Mouse (Mus musculus): Measurements from ENCODE around the gene Angptl2.

Gene Angptl2

DNA sequence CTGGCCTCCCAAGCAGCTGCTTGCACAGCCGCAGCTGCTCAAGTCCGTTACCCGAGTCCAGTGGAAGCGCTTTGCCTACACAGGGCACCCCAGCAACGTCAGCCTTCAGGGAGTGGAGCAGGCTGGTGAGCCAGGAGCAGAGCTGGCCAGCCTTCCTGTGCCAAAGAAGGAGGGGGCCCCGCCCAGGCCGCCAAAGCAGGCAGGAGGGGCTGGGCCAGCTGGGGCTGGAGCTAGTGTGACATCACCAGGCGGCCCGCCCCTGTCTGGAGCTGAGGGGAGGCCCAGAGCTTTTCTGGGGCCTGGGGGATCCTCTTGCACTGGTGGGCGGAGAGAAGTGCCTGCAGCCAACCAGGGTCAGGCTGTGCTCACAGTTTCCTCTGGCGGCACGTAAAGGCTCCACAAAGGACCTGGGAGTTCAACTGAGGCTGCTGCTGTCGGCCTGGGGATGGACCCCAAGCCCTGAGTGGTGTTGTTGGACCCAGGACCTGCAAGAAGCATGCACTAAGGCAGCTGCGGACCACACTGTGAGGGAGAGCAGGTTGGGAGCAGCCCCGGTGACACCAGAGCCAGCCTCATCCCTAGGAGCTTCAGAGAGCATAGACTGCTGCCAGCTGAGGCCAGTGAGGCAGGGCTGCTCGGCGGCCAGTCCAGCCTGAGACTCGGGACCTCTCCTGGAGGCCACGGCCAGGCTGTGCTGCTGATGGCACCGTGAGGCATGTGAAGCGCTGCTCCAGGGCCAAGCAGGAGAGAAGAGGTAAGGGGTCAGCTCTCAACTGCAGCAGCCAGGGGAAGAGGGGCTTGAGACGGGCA, at the start of gene Angptl2:
Gene Angptl2 (plus strand): TSS at position 370 of the 810 bp plus-strand sequence.
- 28% methylated on average over 22 of the region's 22 CpGs for WGBS

- WGBS: 90% methylated on average over 3 of the region's 3 CpGs
Measured at GRCm38 (mm10) chr2:33167060-33167459, 48.8 kb upstream of the Angptl2 start.

- 90% methylated on average over 6 of the region's 6 CpGs for WGBS
Measured at GRCm38 (mm10) chr2:33169445-33169844, 46.4 kb upstream of the Angptl2 start.

GRCm38 (mm10) chr2:33170777-33171565, 44.9 kb upstream of the Angptl2 start:
- 53% methylated on average over 10 of the region's 10 CpGs for WGBS

DNA sequence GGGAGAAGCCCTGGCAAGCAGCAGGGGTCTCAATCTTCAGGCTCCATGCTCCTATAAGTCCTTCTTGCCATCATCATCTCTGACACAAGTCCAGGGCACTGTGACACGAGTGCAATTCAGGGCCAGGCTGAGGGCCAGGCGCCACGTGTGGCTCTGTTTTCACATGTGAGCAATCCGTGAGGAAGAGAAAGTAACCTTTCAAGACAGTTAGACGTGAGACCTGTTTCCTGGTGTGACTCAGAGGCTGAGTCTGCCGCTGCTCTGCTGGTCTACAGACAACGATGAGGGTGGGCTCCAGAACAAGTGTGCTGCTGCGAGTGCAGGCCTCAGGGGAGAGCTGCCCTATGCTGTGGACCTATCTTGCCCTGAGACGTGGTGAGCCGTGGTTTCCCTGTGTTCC, 42.7 kb upstream of the Angptl2 start:
- WGBS: 67% methylated on average over 10 of the region's 10 CpGs

DNA sequence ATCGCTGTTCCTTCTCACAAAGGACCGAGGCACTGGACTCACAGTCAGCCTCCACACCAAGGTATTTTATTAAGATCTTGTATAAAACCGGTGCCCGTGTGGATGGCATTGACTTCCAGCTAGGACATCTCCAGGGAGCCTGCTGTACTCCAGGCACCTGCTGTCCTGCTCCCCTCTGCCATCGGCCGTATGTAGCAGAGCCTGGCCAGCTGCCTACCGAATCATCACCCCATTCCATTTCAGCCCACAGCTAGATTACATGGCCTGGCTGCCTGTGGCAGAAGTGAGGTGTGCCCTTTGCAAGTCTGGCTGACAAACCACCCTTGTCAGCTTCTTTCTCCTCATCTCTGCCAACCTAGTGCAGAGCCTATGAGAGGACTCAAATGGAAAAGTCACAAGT, 42.2 kb upstream of the Angptl2 start:
- WGBS: 80% methylated on average over 7 of the region's 7 CpGs

- 36% methylated on average over 7 of the region's 7 CpGs for whole genome bisulfite sequencing
Measured at GRCm38 (mm10) chr2:33176516-33176915, 39.4 kb upstream of the Angptl2 start.

- WGBS: 47% methylated on average over 2 of the region's 2 CpGs
Measured at GRCm38 (mm10) chr2:33176921-33177320, 38.9 kb upstream of the Angptl2 start.

DNA sequence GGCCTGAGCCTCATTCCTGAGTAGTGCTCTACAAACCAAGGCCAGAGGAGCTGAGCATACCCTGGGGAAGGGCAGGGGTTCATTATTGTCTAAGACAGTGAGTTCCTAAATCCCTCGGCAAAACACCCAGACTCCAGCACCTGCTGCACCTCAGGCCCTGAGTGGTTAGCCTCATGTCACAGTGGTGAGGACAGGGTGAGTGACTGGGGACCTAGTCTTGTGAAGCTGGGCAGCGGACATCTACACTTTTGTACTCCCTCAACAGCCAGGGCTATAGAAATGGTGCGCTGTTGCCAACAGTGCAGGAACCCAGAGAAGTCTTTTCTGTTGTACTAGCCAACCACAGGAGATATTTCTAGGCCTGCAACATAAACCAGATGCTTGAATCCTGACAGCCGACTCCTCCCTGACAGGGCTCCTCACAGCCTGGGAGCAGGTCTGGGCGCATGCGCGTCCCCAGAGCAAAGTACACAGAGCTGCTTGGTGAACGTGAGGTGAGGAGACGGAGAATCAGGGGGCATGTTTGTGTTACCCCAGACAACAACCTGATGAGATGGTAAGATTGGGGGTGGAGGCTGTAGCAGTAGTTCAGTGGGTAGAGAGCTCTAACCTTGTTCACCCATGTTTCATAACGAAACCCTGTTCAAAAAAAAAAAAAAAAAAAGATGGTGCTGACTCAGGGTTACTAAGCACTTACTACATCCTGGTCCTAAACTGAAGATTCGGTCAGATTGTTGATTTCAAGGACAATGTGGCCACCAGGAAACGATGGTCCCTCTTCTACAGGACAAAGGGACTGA, 38.2 kb upstream of the Angptl2 start:
- 74% methylated on average over 12 of the region's 12 CpGs for WGBS

- 56% methylated on average over 11 of the region's 11 CpGs for WGBS
Measured at GRCm38 (mm10) chr2:33178243-33178932, 37.5 kb upstream of the Angptl2 start.

- 60% methylated on average over 14 of the region's 14 CpGs for WGBS
Measured at GRCm38 (mm10) chr2:33179171-33179929, 36.5 kb upstream of the Angptl2 start.

- 36% methylated on average over 16 of the region's 16 CpGs for WGBS
Measured at GRCm38 (mm10) chr2:33179930-33180630, 35.8 kb upstream of the Angptl2 start.

- 96% methylated on average over 7 of the region's 7 CpGs for WGBS
Measured at GRCm38 (mm10) chr2:33183321-33183720, 32.5 kb upstream of the Angptl2 start.

DNA sequence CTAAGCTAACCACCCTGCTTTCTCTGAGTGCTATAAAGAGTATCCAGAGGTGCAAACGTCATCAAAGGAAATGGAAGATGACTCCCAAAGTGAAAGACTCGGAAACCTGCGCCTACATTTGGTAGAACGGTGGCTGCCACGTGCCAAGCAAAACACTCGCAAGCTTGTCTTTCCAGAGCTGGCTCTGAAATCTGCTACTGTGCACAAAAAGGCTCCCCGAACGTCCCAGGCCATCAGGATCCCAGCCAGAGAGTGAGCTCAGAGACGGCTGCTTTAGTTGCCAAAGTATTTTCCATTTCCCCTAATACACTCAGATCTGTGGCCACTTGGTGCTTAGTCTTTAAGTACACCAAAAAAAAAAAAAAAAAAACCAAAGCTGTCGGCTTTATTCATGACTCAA, 31.2 kb upstream of the Angptl2 start:
- 37% methylated on average over 10 of the region's 10 CpGs for WGBS

DNA sequence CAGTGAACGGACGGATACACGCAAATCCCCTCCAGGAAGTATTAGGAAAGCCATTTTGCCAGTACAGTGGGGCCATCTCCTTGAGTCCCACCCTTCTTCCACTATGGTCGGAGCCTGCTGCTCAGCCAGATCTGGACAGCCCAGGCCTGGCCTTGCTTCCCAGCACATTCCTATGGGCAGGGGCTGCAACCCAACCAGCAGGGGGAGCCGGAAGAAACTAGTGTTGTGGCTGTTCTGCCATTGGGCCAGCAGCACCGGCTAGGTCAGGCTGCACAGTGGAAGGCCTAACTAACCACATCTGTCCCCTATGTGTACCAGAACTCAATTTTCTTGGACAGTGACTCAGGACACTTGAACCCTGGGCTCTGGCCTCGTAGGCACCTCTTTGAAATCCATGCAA, 30.6 kb upstream of the Angptl2 start:
- WGBS: 73% methylated on average over 7 of the region's 7 CpGs

DNA sequence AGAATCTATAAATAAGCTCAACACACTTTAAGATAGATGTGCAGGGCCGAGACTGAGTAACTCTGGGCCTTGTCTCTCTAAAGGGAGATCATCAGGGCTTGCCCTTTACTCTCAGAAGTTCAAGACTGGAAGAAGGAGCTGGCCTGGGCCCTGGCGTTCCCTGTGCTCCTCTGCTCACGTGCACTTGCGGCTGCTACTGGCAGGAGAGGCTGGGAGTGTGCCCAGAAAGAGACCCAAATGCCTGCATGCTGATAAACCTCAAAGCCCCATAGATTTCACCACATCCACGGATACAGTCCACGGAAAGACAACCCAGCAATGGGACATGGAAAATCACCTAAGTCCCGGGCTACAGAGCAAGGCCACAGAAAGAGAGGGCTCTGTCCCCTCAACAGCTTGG, 29.4 kb upstream of the Angptl2 start:
- WGBS: 56% methylated on average over 7 of the region's 7 CpGs

GRCm38 (mm10) chr2:33187874-33188273, 28.0 kb upstream of the Angptl2 start:
- 87% methylated on average over 2 of the region's 2 CpGs for WGBS

DNA sequence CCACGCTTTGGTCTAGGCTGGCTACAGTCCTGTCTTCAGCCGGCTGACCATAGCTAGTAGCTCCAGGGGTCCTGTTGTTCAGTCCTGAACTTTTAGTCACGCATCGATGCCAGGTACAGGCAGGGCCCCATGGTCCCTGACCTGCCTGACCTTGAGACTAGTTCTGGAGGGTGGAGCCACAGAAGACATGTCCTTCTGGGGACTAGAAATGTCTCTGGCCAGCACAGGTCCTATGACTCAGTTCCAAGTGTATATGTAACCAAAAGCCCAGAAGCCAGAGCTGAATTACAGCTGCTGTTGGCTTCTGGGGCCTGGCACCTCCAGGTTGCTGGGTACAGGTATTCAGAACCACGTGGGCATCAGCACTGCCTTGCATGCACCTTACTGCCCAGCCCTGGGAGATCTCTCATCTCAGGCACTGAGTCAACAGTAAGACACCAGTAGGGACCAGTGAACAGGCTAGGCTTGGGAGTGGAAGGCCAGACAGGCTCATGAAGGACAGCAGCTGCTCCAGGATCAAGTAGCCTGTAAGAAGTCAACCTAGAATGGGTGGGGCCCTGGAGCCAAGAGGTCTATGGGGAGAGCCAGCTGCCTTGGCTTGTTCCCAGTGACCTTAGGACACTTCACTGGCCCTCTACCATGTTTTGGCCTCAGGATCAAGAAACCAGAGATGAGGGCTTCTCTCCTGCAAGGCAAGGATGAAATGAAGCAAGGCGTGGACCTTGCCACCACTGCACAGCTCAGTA, 26.8 kb upstream of the Angptl2 start:
- 89% methylated on average over 6 of the region's 6 CpGs for WGBS

DNA sequence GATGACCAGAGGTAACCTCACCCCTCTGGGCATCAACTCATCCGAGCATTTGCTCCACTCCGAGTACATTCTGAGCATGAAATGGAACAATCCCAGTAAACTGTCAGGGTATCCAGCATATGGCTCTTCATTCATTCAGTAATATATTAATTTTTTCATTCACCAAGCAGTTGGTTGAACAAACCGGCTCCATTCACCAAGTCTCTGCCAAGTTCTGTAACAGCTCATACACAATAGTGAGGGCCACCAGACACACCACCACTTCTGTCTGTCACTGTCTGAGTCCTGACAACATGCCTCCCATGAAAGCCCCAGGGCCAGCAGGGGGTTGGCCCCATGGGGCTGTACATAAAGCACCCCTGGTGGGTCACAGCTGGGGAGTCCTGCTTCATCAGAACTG, 25.9 kb upstream of the Angptl2 start:
- WGBS: 67% methylated on average over 3 of the region's 3 CpGs
